Mouse (Mus musculus) heart, postnatal 0 days (tissue): ENCODE measurements at regions not wholly inside any gene's neighbourhood (a gene's known extent, or its start where the extent isn't known, plus 50 kb on each side); places are given as distances from the start of the nearest gene placed in this dataset.

Experiments used
- CTCF ChIP-seq: IDR thresholded peaks from 2 replicates; pipeline ENCODE4 v1.5.1; 2016; ENCODE audit warnings: antibody characterized with exemption, control low read depth, low read depth
- EP300 ChIP-seq: IDR thresholded peaks from 2 replicates; pipeline ENCODE4 v1.6.1; 2016; ENCODE audit warnings: antibody characterized with exemption, low read depth

DNA sequence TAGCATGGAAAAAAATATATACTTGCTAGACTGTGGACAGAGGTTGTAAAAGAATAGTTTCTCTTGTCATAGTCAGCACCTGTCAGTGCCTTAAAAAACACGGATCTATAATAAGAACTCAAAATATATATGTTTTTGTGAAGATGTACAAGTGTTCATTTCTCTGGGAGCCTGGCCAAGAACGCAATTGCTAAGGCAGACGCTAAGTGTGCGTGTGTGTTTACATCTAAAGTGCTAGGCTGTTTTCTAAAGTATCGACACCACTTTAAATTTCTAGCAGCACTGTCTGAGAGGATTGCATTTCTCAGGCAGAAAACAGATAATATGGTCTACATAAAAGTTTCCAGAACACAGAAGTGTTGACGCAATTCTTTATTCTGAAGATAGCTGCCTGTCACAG, 330.2 kb upstream of the Tmem229a start:
- TF ChIP-seq CTCF (no peak), EP300 (no peak)
